Mouse (Mus musculus): ENCODE measurements around the gene Manbal. TPM values are rescaled to one million over a fixed set of nuclear protein-coding genes. Genes with fewer than 3 reads are reported as not detected.
A peak's percentile ranks its signal among the peaks of the same experiment; 100 is the strongest.
"Not testable (repeated sequence)": the region's sequence is repeated elsewhere in the genome, so short reads cannot be mapped to it uniquely, and the experiment has no call there.

Manbal gene
- polyA plus RNA-seq, 1 experiment: 54.2 TPM

DNA sequence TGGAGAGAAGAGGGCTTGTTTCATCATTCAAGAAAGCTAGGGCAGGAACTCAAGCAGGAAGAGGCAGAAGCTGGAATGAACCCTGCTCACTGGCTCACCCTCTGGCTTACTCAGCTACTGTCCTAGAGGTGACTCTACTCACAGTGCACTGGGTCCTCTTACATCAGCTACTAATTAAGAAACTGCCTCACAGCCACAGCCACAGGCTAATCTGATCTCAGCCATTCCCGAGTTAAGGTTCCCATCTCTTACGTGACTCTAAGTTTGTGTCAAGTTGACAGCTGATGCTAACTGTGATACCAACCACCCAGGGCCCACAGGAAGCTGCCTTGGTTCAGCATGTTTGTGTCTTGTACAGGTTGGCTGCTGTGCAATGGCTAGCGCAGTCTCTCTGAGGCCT lies 4.4 kb upstream of the Manbal start:
- no peak for TF ChIP-seq POLR2A (IDR thresholded peaks at IDR 0.05; ENCODE audit: low read depth, low read length)
- TF ChIP-seq CTCF (IDR thresholded peaks at IDR 0.05; ENCODE audit: borderline replicate concordance, insufficient read depth, low read length): no peak
- Histone ChIP-seq H3K27ac (ENCODE audit: insufficient read depth, low read length) (no peak overlapping the region), H3K4me3 (ENCODE audit: insufficient read depth, low read length) (no peak overlapping the region), H3K4me1 (ENCODE audit: control insufficient read depth, insufficient read depth, low read length) (no peaks in the 10 kb centered on the region)

DNA sequence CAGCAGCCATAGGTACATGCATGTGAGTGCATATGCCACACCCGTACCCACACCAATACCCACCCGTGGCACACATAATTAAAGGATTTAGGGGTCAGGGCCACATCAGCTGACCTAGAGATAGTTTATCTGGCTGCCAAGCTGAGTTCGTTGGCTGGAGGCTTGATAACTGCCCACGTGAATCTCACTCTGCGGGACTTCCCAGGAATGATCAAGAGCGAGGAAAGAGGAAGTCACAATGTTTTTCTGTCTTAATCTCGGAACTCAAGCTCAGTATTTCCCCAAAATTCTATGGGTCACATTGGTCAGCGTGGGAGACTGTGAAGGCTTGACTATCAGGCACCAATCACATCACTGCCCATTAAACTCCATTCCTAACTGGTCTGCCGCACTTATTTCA lies 632 bp upstream of the Manbal start:
- no peak for TF ChIP-seq CTCF (IDR thresholded peaks at IDR 0.05; ENCODE audit: borderline replicate concordance, insufficient read depth, low read length)
- no peak for TF ChIP-seq POLR2A (IDR thresholded peaks at IDR 0.05; ENCODE audit: low read depth, low read length)
- no peak overlapping the region for H3K4me3 ChIP-seq (ENCODE audit: insufficient read depth, low read length)

DNA sequence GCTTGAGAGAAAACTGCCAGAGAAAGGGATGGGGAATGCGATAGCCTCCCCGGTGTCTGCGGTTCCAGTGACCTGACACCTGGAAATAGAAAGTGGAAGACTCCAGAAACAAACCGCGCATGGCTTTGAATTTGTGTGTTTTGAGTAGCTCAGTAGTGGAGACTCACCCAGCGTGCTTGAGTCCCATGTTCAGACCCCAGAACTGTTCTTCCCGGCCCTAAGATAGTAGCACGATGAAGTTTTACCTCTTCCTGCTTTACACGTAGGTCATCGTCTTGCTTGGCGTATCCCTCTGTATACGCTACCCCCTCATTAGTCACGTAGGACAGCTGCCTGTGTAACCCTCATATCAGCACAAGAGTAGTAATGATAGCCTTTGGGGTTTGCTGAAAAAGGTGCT lies 597 bp downstream of the Manbal start:
- Histone ChIP-seq H3K27ac (ENCODE audit: insufficient read depth, low read length) (peak overlapping the region; percentile 89), H3K4me1 (ENCODE audit: control insufficient read depth, insufficient read depth, low read length) (no peaks in the 10 kb centered on the region), H3K4me3 (ENCODE audit: insufficient read depth, low read length) (peak overlapping the region; percentile 95)
- no peak for TF ChIP-seq CTCF (IDR thresholded peaks at IDR 0.05; ENCODE audit: borderline replicate concordance, insufficient read depth, low read length)
- no peak; the same call in 1 of the 2 replicates for TF ChIP-seq POLR2A (IDR thresholded peaks at IDR 0.05; ENCODE audit: low read depth, low read length)

More for the DNA sequence above, 632 bp upstream of the Manbal start:
- H3K4me1 ChIP-seq (ENCODE audit: control insufficient read depth, insufficient read depth, low read length): no peaks in the 10 kb centered on the region
- no peak overlapping the region for H3K27ac ChIP-seq (ENCODE audit: insufficient read depth, low read length)

DNA sequence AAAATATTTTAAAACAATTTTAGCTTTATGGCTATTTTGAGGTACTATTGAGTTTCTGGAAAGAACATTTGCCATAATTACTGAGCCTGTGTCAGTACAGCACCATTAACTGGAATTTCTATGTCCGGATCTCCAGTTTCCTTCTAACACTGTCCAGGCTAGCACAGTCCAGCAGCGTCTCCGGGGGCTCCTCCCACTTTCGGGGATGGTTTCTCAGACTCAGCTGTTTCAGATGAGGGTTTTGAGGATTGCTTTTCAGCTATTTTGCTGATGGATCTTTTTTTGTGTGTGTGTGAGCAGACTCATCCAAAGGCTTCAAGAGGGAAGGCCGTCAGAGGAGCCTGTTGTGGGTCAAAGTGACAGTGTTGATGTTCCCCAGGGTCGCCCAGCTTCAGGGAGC lies 4.3 kb downstream of the Manbal start:
- Histone ChIP-seq H3K4me3 (ENCODE audit: insufficient read depth, low read length) (no peak overlapping the region), H3K27ac (ENCODE audit: insufficient read depth, low read length) (no peak overlapping the region), H3K4me1 (ENCODE audit: control insufficient read depth, insufficient read depth, low read length) (0 out of 2 replicates have a peak, but pooled peaks cover 2% of the 10 kb centered on the region)
- no peak for TF ChIP-seq CTCF (IDR thresholded peaks at IDR 0.05; ENCODE audit: borderline replicate concordance, insufficient read depth, low read length)
- no peak for TF ChIP-seq POLR2A (IDR thresholded peaks at IDR 0.05; ENCODE audit: low read depth, low read length)

DNA sequence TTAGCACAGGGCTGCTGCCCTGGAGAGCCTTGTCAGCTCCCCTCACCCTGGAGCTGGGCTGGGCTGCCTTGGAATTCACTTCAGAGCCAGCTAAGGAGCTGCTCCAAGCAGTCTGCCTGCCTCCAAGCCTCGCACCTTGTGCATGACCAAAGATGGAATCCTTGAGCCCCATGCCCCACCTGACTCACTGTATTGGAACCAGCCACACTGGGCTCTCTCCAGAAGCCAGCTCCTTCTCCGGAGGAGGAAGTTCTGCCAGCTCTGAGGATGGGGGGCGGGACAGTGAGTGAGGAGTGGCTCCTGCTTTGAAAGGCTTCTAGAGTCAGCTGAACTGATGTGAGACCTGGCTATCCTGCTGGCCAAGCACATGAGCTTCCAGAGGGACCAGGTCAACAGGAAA lies 6.3 kb downstream of the Manbal start:
- no peak overlapping the region for H3K4me3 ChIP-seq (ENCODE audit: insufficient read depth, low read length)
- H3K27ac ChIP-seq (ENCODE audit: insufficient read depth, low read length): peak overlapping the region; percentile 85
- peaks cover 11% of the 10 kb centered on the region for H3K4me1 ChIP-seq (ENCODE audit: control insufficient read depth, insufficient read depth, low read length)
- peak; percentile 33; the same call in 1 of the 2 replicates for TF ChIP-seq POLR2A (IDR thresholded peaks at IDR 0.05; ENCODE audit: low read depth, low read length)
- no peak for TF ChIP-seq CTCF (IDR thresholded peaks at IDR 0.05; ENCODE audit: borderline replicate concordance, insufficient read depth, low read length)

DNA sequence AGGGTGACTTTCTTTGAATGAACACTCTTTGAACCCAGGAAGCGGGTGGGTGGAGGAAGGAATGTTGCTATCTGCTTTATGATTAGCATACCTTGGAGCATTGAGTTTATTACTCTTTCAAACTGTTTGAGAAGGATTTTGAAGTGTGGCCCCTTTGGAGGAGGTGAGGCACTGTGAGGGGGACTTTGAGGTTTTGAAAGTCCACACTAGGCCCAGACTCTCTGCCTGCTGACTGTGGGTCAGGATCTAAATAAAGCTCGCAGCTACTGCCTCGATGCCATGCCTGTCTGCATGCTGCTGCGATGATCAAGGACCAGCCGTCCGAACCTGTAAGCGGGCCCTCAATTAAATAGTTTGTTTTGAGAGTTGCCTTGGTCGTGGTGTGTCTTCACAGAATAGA lies 7.7 kb downstream of the Manbal start:
- no peak for TF ChIP-seq CTCF (IDR thresholded peaks at IDR 0.05; ENCODE audit: borderline replicate concordance, insufficient read depth, low read length)
- TF ChIP-seq POLR2A (IDR thresholded peaks at IDR 0.05; ENCODE audit: low read depth, low read length): no peak
- Histone ChIP-seq H3K4me3 (ENCODE audit: insufficient read depth, low read length) (no peak overlapping the region), H3K4me1 (ENCODE audit: control insufficient read depth, insufficient read depth, low read length) (peaks cover 11% of the 10 kb centered on the region), H3K27ac (ENCODE audit: insufficient read depth, low read length) (peak overlapping the region; percentile 8; the same call in 1 of the 2 replicates)

DNA sequence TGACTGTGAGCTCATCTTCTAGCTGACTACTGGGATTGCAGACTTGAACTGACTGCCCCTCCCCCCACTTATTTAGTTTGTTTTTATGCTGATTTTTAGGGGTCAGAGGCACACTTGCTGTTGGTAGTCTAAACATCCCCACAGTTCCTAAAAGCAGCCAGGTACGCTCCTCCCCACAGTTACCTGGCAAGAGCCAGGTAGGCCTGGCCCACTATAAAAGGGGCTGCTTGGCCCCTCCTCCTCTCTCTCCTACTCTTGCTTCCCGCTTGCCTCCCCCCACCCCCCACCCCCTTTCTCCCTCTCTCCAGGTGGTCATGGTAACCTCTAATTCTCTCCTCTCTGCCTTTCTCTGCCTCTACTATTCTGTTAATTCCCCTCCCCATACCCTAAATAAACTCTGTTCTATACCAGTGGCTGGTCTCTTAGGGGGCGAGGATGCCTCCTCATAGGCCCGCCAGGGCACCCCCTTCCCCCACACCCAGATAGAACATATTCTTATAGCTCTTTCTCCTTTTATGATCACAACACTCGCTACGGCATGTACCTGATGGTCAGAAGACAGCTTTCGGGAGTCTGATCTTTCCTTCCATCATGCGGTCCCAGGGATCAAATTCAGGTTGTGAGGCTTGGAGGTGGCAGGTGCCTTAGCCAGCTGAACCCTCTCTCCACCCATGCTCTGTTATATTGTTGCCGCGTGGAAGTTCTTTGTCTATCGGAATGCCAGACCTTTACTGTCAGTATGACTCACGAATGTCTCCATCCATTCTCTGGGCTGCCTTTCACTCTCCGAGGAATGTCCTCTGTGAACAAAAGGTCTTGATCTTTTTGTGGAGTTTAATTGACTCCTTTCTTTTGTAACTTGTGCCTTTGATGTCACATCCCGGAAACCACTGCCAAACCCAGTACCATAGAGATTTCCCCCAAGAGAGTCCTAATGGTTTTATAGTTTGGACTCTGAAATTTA lies 8.7 kb downstream of the Manbal start:
- TF ChIP-seq POLR2A (IDR thresholded peaks at IDR 0.05; ENCODE audit: low read depth, low read length): no peak
- Histone ChIP-seq H3K4me1 (ENCODE audit: control insufficient read depth, insufficient read depth, low read length) (peaks cover 11% of the 10 kb centered on the region), H3K4me3 (ENCODE audit: insufficient read depth, low read length) (no peak overlapping the region; the same call in 1 of the 2 replicates), H3K27ac (ENCODE audit: insufficient read depth, low read length) (peak overlapping the region; percentile 78)

DNA sequence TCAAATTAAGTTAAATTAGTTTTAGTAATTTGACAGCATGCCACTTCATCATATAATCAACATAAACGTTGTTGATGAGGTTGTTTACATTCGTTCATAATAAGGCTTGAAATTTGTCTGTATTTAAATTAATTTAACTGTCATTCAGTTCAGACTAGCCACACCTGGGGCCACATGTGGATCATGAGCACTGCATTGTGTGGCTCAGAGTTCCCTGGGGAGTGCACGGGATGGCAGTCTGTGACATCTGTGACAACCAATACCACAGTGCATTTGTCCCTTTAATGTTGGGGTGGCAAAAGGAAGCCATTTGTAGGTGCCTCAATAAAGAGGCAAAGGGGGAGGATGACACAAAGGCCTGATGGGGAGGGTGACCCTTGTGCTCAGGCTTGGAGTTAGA lies 9.6 kb downstream of the Manbal start:
- Histone ChIP-seq H3K27ac (ENCODE audit: insufficient read depth, low read length) (0 out of 2 replicates have a peak overlapping the region, but pooled peaks have one; percentile 1), H3K4me1 (ENCODE audit: control insufficient read depth, insufficient read depth, low read length) (peaks cover 11% of the 10 kb centered on the region), H3K4me3 (ENCODE audit: insufficient read depth, low read length) (no peak overlapping the region)
- TF ChIP-seq POLR2A (IDR thresholded peaks at IDR 0.05; ENCODE audit: low read depth, low read length): no peak
- TF ChIP-seq CTCF (IDR thresholded peaks at IDR 0.05; ENCODE audit: borderline replicate concordance, insufficient read depth, low read length): no peak

DNA sequence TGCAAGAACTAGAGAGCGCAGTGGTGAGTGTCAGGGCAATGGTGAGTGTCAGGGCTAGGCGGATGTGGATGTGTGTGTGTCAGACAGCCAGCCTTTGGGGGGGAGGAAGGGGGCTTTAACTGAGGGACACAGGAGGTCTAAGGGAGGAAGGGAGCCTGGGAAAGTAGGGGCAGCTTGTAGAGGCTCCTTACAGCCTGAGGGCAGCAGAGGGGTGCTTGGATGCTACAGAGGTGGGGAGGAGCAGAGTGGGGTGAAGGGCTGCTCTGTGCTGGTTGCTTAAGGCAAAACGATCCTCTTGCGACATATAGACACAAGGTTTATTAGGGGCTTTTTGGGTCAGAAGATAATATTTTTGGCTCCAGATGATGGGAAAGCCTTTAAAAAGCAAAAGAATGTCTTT lies 17.4 kb downstream of the Manbal start:
- Histone ChIP-seq H3K27ac (ENCODE audit: insufficient read depth, low read length) (no peak overlapping the region), H3K4me1 (ENCODE audit: control insufficient read depth, insufficient read depth, low read length) (no peaks in the 10 kb centered on the region), H3K4me3 (ENCODE audit: insufficient read depth, low read length) (no peak overlapping the region)
- TF ChIP-seq CTCF (IDR thresholded peaks at IDR 0.05; ENCODE audit: borderline replicate concordance, insufficient read depth, low read length): no peak
- TF ChIP-seq POLR2A (IDR thresholded peaks at IDR 0.05; ENCODE audit: low read depth, low read length): no peak

DNA sequence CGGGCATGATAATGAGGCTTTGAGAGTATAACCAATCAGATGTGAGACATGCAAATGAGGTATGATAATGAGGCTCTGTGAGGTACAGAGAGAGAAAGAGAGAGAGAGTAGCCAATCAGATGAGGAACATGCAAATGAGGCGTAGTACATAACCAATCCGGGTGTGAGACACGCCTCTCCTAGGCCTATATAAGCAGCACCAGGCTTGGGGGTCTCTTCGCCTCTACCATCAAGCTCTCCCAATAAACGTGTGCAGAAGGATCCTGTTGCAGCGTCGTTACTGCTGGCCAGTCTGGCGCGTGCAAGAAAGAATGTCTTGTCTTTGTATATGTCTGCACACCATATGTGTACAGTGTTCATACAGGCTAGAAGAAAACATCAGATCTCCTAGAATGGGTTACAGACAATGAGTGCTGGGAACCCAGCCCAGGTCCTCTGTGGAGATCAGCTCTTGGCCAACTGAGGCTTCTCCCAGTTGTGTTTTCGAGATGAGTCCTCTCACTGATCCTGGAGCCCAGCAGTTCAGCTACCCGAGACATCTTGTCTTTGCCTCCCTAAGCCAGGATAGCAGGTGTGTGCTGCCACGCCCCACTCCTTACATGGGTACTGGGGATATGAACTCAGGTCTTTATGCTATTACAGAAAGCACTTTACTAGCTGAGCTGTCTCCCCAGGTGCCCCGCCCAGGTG lies 21.7 kb downstream of the Manbal start:
- H3K4me1 ChIP-seq (ENCODE audit: control insufficient read depth, insufficient read depth, low read length); H3K27ac ChIP-seq (ENCODE audit: insufficient read depth, low read length); H3K4me3 ChIP-seq (ENCODE audit: insufficient read depth, low read length): not testable (repeated sequence)
